Mouse (Mus musculus) erythroblast, embryonic 14.5 days (primary cell): ENCODE data around the gene Nfib.

Source experiments
- GATA1 ChIP-seq: IDR thresholded peaks from 2 replicates; pipeline ENCODE4 v1.6.1; 2012; ENCODE audit warnings: low read length, inconsistent platforms, mixed read lengths
- TAL1 ChIP-seq: IDR thresholded peaks from 3 replicates; pipeline ENCODE4 v1.6.1; 2012; ENCODE audit warnings: low read length, inconsistent platforms, mixed read lengths

- TF ChIP-seq GATA1 (no peak), TAL1 (no peak)
Observed at GRCm38 (mm10) chr4:82290623-82291022, 414.9 kb downstream of the Nfib start.
